Mouse (Mus musculus): ENCODE data around the gene Prss16. TPM values are rescaled to one million over a fixed set of nuclear protein-coding genes. Genes with fewer than 3 reads are reported as not detected.

The Prss16 gene
- polyA plus RNA-seq, 1 experiment from 2014 or later, result not detected

DNA sequence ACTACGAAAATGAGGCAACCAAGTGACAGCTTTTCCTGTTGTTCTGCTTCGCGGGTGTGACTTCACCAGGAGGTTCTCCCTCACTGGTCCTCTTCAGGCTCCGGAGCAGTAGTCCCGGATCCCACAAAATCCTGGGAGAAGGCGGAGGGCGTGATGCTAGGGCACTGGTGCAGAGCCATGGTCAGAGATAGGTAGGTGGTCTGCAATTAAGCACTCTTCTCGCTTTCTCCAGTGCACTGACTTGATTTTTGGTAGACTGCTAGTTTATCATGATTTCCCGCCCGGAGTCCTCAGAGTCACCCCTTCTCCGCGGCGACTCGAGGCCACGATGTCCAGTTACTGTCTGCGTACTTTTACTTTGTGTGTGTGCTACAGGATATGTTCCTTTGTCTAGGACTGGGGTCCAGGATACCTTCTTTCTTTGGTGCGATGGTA is 4.9 kb upstream of the Prss16 start:
- Histone ChIP-seq H3K9me3 (ENCODE audit: control insufficient read depth, low read length) (no peaks in the 10 kb centered on the region), H3K27me3 (ENCODE audit: control insufficient read depth, insufficient read depth, low read length) (peaks cover 67% of the 10 kb centered on the region), H3K4me3 (ENCODE audit: low read length) (peak overlapping the region; percentile 19), H3K4me2 (replicated peaks; ENCODE audit: low read depth, low read length) (peak overlapping the region; percentile 10), H3K27ac (ENCODE audit: low read depth, low read length) (no peak overlapping the region), H3K4me1 (ENCODE audit: control insufficient read depth, insufficient read depth, low read length) (no peaks in the 10 kb centered on the region; the same call in 1 of the 2 replicates), H3K36me3 (ENCODE audit: control insufficient read depth, insufficient read depth, low read length) (no peaks in the 10 kb centered on the region), H3K9ac (ENCODE audit: low read depth, low read length) (no peak overlapping the region)
- WGBS, result 12% methylated on average over 17 of the region's 17 CpGs
- 0 out of 2 replicates have a peak, but pooled peaks have one; percentile 26 for ATAC-seq (ENCODE audit: low FRiP score, low TSS enrichment)

GRCm38 (mm10) chr13:22013716-22014115 is 4.2 kb upstream of the Prss16 start:
- Histone ChIP-seq H3K27me3 (ENCODE audit: control insufficient read depth, insufficient read depth, low read length) (peaks cover 70% of the 10 kb centered on the region), H3K9me3 (ENCODE audit: control insufficient read depth, low read length) (no peaks in the 10 kb centered on the region), H3K36me3 (ENCODE audit: control insufficient read depth, insufficient read depth, low read length) (no peaks in the 10 kb centered on the region), H3K4me2 (replicated peaks; ENCODE audit: low read depth, low read length) (no peak overlapping the region), H3K4me1 (ENCODE audit: control insufficient read depth, insufficient read depth, low read length) (no peaks in the 10 kb centered on the region; the same call in 1 of the 2 replicates), H3K27ac (ENCODE audit: low read depth, low read length) (no peak overlapping the region), H3K9ac (ENCODE audit: low read depth, low read length) (no peak overlapping the region), H3K4me3 (ENCODE audit: low read length) (peak overlapping the region; percentile 9; the same call in 1 of the 2 replicates)
- 15% methylated on average over 13 of the region's 13 CpGs for WGBS
- no peak for ATAC-seq (ENCODE audit: low FRiP score, low TSS enrichment)

DNA sequence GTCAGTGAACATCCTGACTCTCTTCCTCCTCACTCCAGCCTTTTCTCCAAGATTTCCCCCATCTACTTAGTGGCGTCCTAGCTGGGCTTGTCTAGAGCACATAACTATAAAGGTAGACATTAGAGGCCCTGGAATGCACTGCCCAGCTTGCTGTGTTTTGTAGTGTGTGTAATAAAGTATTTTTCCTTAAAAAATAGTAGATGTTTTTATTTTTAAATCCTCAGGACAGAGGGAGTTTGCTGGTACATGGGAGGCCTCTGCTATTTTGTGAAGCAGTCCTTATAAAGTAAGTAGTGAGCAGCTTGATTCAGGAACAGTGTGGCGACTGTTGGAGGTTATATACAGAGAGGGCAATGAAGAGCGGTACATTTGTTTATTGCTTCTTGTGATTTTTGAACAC is 835 bp downstream of the Prss16 start:
- Histone ChIP-seq H3K4me1 (ENCODE audit: control insufficient read depth, insufficient read depth, low read length) (peaks cover 8% of the 10 kb centered on the region), H3K36me3 (ENCODE audit: control insufficient read depth, insufficient read depth, low read length) (no peaks in the 10 kb centered on the region), H3K9me3 (ENCODE audit: control insufficient read depth, low read length) (no peaks in the 10 kb centered on the region), H3K9ac (ENCODE audit: low read depth, low read length) (no peak overlapping the region), H3K27ac (ENCODE audit: low read depth, low read length) (no peak overlapping the region), H3K4me3 (ENCODE audit: low read length) (no peak overlapping the region), H3K4me2 (replicated peaks; ENCODE audit: low read depth, low read length) (no peak overlapping the region), H3K27me3 (ENCODE audit: control insufficient read depth, insufficient read depth, low read length) (peaks cover 88% of the 10 kb centered on the region)
- ATAC-seq (ENCODE audit: low FRiP score, low TSS enrichment), result no peak
- WGBS, result 73% methylated on average over 3 of the region's 3 CpGs

- Histone ChIP-seq H3K9ac (ENCODE audit: low read depth, low read length) (no peak overlapping the region), H3K36me3 (ENCODE audit: control insufficient read depth, insufficient read depth, low read length) (no peaks in the 10 kb centered on the region), H3K4me1 (ENCODE audit: control insufficient read depth, insufficient read depth, low read length) (peaks cover 8% of the 10 kb centered on the region), H3K27me3 (ENCODE audit: control insufficient read depth, insufficient read depth, low read length) (peaks cover 92% of the 10 kb centered on the region), H3K9me3 (ENCODE audit: control insufficient read depth, low read length) (no peaks in the 10 kb centered on the region), H3K4me2 (replicated peaks; ENCODE audit: low read depth, low read length) (no peak overlapping the region), H3K4me3 (ENCODE audit: low read length) (no peak overlapping the region), H3K27ac (ENCODE audit: low read depth, low read length) (no peak overlapping the region)
- ATAC-seq (ENCODE audit: low FRiP score, low TSS enrichment), result no peak
- 47% methylated on average over 7 of the region's 7 CpGs for WGBS
Measured at GRCm38 (mm10) chr13:22007872-22008271, 1.7 kb downstream of the Prss16 start.

DNA sequence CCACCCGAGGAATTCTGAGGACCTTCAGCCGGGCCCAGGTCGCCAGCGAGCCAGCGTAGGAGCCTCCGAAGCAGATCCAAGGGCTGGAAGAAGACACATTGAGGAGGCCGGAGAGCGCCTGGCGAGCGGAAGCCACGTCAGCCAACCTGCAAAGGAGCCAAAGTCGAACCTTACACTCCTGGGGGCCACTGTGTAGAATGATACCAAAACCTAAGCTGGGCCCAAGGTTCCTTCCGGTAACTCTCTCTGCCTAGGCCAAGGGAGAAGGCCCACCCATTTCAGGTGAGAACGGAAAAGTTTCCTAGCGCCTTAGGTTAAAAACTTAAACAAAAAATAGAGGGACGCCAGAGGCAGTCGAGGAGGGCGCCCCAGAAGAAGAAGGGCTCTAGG is 2.4 kb downstream of the Prss16 start:
- 3% methylated on average over 18 of the region's 18 CpGs for WGBS
- Histone ChIP-seq H3K27me3 (ENCODE audit: control insufficient read depth, insufficient read depth, low read length) (peaks cover 92% of the 10 kb centered on the region), H3K9me3 (ENCODE audit: control insufficient read depth, low read length) (no peaks in the 10 kb centered on the region), H3K4me3 (ENCODE audit: low read length) (peak overlapping the region; percentile 60), H3K27ac (ENCODE audit: low read depth, low read length) (no peak overlapping the region), H3K36me3 (ENCODE audit: control insufficient read depth, insufficient read depth, low read length) (no peaks in the 10 kb centered on the region), H3K9ac (ENCODE audit: low read depth, low read length) (0 out of 2 replicates have a peak overlapping the region, but pooled peaks have one; percentile 28), H3K4me2 (replicated peaks; ENCODE audit: low read depth, low read length) (peak overlapping the region; percentile 94), H3K4me1 (ENCODE audit: control insufficient read depth, insufficient read depth, low read length) (peaks cover 8% of the 10 kb centered on the region)
- no peak for ATAC-seq (ENCODE audit: low FRiP score, low TSS enrichment)

DNA sequence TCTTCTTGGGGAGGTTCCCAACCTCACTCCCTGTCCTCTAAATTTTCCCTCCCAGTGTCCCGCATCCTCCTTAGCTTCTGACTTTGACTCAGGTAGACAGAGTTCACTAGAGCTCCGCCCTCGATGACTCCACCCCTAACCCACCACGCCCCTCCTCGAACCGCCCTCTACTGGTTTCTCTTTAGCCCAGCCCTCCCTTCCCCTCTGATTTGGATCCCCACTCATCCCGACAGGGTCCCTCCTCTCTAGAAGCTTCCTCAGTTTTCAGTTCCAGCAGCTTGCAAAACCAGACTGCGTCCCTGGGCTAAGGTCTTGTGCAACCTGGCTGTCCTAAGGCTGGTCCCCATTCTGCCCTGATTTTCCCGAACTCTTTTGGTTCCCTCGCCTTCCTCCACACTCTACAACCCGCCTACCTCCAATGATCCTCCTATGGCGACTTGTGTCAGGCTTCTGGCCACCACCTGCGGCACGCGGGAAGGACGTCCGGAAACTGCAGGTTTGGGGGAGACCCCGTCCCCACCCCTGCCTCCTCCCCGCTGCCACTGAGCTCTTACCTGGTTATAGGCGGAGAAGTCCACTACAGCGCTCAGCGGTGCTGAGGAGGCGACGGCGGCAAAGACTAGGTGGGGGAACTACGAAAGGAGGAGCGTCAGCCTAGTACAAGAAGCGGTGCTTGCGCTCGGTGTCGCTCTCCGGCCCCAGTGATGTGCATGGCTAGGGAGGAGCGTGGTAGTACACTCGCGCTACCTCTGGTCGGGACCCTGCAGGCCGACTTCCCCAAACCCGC is 3.0 kb downstream of the Prss16 start:
- 0 out of 2 replicates have a peak overlapping the region, but pooled peaks have one; percentile 28 for H3K9ac ChIP-seq (ENCODE audit: low read depth, low read length)
- under 1% methylated on average over 38 of the region's 38 CpGs for WGBS

GRCm38 (mm10) chr13:22005605-22006333 is 3.8 kb downstream of the Prss16 start:
- peak overlapping the region; percentile 60 for H3K4me3 ChIP-seq (ENCODE audit: low read length)
- no peak overlapping the region for H3K27ac ChIP-seq (ENCODE audit: low read depth, low read length)
- under 1% methylated on average over 45 of the region's 45 CpGs for WGBS
- peak overlapping the region; percentile 28; the same call in 1 of the 2 replicates for H3K9ac ChIP-seq (ENCODE audit: low read depth, low read length)
- H3K4me1 ChIP-seq (ENCODE audit: control insufficient read depth, insufficient read depth, low read length), result peaks cover 8% of the 10 kb centered on the region
- H3K36me3 ChIP-seq (ENCODE audit: control insufficient read depth, insufficient read depth, low read length), result no peaks in the 10 kb centered on the region
- ATAC-seq (ENCODE audit: low FRiP score, low TSS enrichment), result peak; percentile 90
- peaks cover 97% of the 10 kb centered on the region for H3K27me3 ChIP-seq (ENCODE audit: control insufficient read depth, insufficient read depth, low read length)
- peak overlapping the region; percentile 94 for H3K4me2 ChIP-seq (replicated peaks; ENCODE audit: low read depth, low read length)
- H3K9me3 ChIP-seq (ENCODE audit: control insufficient read depth, low read length), result no peaks in the 10 kb centered on the region

More for the DNA sequence above, 3.0 kb downstream of the Prss16 start:
- Histone ChIP-seq H3K27me3 (ENCODE audit: control insufficient read depth, insufficient read depth, low read length) (peaks cover 94% of the 10 kb centered on the region), H3K9me3 (ENCODE audit: control insufficient read depth, low read length) (no peaks in the 10 kb centered on the region), H3K36me3 (ENCODE audit: control insufficient read depth, insufficient read depth, low read length) (no peaks in the 10 kb centered on the region), H3K4me1 (ENCODE audit: control insufficient read depth, insufficient read depth, low read length) (peaks cover 8% of the 10 kb centered on the region), H3K4me2 (replicated peaks; ENCODE audit: low read depth, low read length) (peak overlapping the region; percentile 94), H3K27ac (ENCODE audit: low read depth, low read length) (no peak overlapping the region), H3K4me3 (ENCODE audit: low read length) (peak overlapping the region; percentile 60)
- peak; percentile 90 for ATAC-seq (ENCODE audit: low FRiP score, low TSS enrichment)

GRCm38 (mm10) chr13:22001823-22002222 is 7.7 kb downstream of the Prss16 start:
- no peak for ATAC-seq (ENCODE audit: low FRiP score, low TSS enrichment)
- Histone ChIP-seq H3K36me3 (ENCODE audit: control insufficient read depth, insufficient read depth, low read length) (no peaks in the 10 kb centered on the region), H3K9me3 (ENCODE audit: control insufficient read depth, low read length) (no peaks in the 10 kb centered on the region), H3K4me3 (ENCODE audit: low read length) (no peak overlapping the region), H3K9ac (ENCODE audit: low read depth, low read length) (no peak overlapping the region), H3K27me3 (ENCODE audit: control insufficient read depth, insufficient read depth, low read length) (peaks cover 96% of the 10 kb centered on the region), H3K4me1 (ENCODE audit: control insufficient read depth, insufficient read depth, low read length) (peaks cover 6% of the 10 kb centered on the region), H3K27ac (ENCODE audit: low read depth, low read length) (no peak overlapping the region), H3K4me2 (replicated peaks; ENCODE audit: low read depth, low read length) (no peak overlapping the region)
- 15% methylated on average over 5 of the region's 5 CpGs for WGBS

DNA sequence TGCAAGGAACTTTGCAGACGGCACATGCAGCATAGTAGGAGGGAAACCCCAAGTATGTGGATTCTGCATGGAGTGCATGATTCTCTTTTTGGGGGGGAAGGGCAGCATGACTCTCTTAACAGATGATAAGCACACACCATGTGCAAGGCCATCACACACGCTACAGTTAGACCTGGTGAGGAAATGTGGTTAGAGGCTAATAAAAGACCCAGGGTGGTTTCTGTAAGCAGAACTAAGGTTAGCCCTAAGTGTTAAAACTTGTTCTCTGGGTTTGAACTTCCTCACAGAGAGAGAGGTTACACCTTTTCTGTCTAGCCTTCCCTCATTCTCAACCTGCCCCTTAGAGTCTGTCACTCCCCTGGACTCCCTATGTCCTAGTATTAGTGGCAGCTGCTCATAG is 8.2 kb downstream of the Prss16 start:
- H3K9ac ChIP-seq (ENCODE audit: low read depth, low read length), result no peak overlapping the region
- H3K27ac ChIP-seq (ENCODE audit: low read depth, low read length), result no peak overlapping the region
- no peak for ATAC-seq (ENCODE audit: low FRiP score, low TSS enrichment)
- H3K36me3 ChIP-seq (ENCODE audit: control insufficient read depth, insufficient read depth, low read length), result no peaks in the 10 kb centered on the region
- no peaks in the 10 kb centered on the region for H3K9me3 ChIP-seq (ENCODE audit: control insufficient read depth, low read length)
- 55% methylated on average over 2 of the region's 2 CpGs for WGBS
- H3K27me3 ChIP-seq (ENCODE audit: control insufficient read depth, insufficient read depth, low read length), result peaks cover 96% of the 10 kb centered on the region
- no peak overlapping the region for H3K4me3 ChIP-seq (ENCODE audit: low read length)
- peaks cover 1% of the 10 kb centered on the region; the same call in 1 of the 2 replicates for H3K4me1 ChIP-seq (ENCODE audit: control insufficient read depth, insufficient read depth, low read length)
- H3K4me2 ChIP-seq (replicated peaks; ENCODE audit: low read depth, low read length), result no peak overlapping the region

All from kidney, embryonic 14.5 days (tissue).